Mouse (Mus musculus) brain, embryonic 14.5 days (tissue): ENCODE measurements at regions not wholly inside any gene's neighbourhood (a gene's known extent, or its start where the extent isn't known, plus 50 kb on each side); places are given as distances from the start of the nearest gene placed in this dataset.
A peak's percentile ranks its signal among the peaks of the same experiment; 100 is the strongest.

Experiments used
- DNase-seq: peaks from one replicate; pipeline ENCODE4 v3.0.0-alpha.2; 2011; ENCODE audit warnings: low read depth
- CTCF ChIP-seq: fragments of 200-500 bp; IDR thresholded peaks from 2 replicates; pipeline ENCODE4 v1.5.1; 2012; ENCODE audit warnings: inconsistent platforms, mild to moderate bottlenecking, moderate library complexity, borderline replicate concordance; ENCODE audit not compliant: insufficient read depth, insufficient read length; ENCODE audit errors: extremely low read depth
- POLR2A ChIP-seq: fragments of 200-500 bp; IDR thresholded peaks from 2 replicates; pipeline ENCODE4 v1.6.1; 2012; ENCODE audit warnings: mild to moderate bottlenecking, inconsistent platforms, borderline replicate concordance; ENCODE audit not compliant: poor library complexity, insufficient read depth, insufficient read length, severe bottlenecking; ENCODE audit errors: extremely low read depth

- DNase-seq, result peak; percentile 87
- TF ChIP-seq CTCF, result no peak
- TF ChIP-seq POLR2A, result no peak
These were observed 332.5 kb downstream of the Sorl1 start for GRCm38 (mm10) chr9:41791501-41792172.

DNA sequence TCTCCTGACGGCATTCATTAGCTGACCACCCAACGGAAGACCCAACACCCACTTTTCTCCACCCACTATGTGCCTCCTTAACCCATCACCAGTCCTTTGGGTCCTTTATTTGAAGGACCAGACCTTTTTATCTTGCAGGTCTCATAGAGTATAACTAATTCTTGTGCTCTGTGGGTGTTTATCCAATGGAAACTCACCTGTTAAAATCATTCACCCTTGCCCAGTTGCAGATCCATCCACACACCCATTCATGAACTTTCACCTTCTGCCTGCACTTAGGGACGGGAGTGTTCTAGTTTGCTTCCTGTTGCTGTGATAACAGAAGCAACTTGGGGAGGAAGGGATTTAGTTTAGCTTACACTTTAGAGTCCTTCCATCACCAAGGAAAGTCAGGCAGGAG, 339.0 kb downstream of the Sorl1 start:
- no peak for TF ChIP-seq POLR2A
- no peak for TF ChIP-seq CTCF
- DNase-seq, result no peak

GRCm38 (mm10) chr9:41772281-41772902, 351.7 kb downstream of the Sorl1 start:
- TF ChIP-seq CTCF (no peak), POLR2A (no peak)

GRCm38 (mm10) chr9:41771276-41771675, 352.8 kb downstream of the Sorl1 start:
- DNase-seq, result peak; percentile 60
- TF ChIP-seq POLR2A (no peak), CTCF (no peak)

More at GRCm38 (mm10) chr9:41772281-41772902, 351.7 kb downstream of the Sorl1 start:
- peak; percentile 81 for DNase-seq

DNA sequence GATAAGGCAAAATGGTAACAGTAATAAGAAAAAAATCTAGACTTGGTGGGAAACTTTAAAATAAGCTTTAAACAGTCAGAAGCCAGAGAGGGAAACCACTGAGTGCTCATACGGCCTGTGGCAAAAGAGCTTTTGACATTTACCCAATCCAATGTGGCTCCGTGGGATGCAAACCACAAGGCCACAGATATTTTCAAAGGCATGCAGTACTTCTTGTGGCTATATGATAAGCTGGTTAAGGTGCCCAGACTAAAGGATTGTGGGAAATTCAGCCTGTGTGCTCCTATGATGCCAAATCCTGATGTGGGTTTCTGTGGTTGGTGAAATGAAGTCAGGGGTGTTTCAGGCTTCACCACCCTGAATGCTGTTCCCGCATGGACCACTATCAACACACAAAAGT, 355.8 kb downstream of the Sorl1 start:
- TF ChIP-seq POLR2A (no peak), CTCF (no peak)
- no peak for DNase-seq

- DNase-seq, result peak; percentile 91
- TF ChIP-seq CTCF, result no peak
- TF ChIP-seq POLR2A, result no peak
These were observed 357.6 kb downstream of the Sorl1 start for GRCm38 (mm10) chr9:41766533-41766920.

DNA sequence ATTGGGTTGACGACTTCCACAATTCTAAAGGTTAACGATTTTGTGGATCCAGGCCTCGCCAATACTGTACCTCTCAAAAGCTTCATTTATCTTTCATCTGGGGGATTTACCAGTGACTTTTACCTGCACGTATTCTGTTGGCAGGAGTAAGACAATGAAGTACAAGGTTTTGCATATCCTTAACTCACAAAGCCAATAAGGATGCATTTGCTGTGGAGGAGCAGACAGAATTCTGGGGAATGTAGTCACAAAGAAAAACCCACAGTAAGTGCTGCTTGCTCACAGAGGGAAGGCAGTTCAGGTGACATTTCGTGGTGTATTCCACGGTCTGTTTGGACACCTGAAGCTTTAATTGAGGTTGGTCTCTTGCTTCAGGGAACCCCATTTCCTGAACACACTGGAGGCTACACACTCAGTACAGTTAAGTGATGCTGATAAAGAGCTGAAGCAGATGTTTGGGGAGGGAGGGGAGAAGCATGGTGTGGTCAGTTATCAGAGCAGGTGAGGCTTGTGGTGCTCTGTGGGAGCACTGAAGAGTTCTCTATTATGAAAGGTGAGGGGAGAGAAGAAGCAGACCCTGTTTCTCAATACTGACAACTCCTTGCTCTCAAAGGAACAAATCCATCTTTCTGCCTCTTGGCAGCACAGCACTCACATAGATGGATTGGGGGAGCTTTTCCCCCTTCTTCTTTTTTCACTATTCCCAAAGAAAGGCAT, 358.1 kb downstream of the Sorl1 start:
- peak; percentile 39 for DNase-seq
- TF ChIP-seq CTCF, result no peak
- TF ChIP-seq POLR2A, result no peak

- DNase-seq, result peak; percentile 77
- no peak for TF ChIP-seq CTCF
- no peak for TF ChIP-seq POLR2A
These were observed 363.0 kb downstream of the Sorl1 start for GRCm38 (mm10) chr9:41761050-41761576.

- DNase-seq, result peak; percentile 90
- TF ChIP-seq POLR2A, result no peak
- TF ChIP-seq CTCF, result no peak
These were observed 369.6 kb downstream of the Sorl1 start for GRCm38 (mm10) chr9:41754434-41755002.

GRCm38 (mm10) chr9:41745979-41746647, 378.0 kb downstream of the Sorl1 start:
- TF ChIP-seq CTCF, result no peak
- no peak for TF ChIP-seq POLR2A
- DNase-seq, result no peak
